Mouse (Mus musculus): ENCODE results near the gene Nup54.

Gene Nup54

DNA sequence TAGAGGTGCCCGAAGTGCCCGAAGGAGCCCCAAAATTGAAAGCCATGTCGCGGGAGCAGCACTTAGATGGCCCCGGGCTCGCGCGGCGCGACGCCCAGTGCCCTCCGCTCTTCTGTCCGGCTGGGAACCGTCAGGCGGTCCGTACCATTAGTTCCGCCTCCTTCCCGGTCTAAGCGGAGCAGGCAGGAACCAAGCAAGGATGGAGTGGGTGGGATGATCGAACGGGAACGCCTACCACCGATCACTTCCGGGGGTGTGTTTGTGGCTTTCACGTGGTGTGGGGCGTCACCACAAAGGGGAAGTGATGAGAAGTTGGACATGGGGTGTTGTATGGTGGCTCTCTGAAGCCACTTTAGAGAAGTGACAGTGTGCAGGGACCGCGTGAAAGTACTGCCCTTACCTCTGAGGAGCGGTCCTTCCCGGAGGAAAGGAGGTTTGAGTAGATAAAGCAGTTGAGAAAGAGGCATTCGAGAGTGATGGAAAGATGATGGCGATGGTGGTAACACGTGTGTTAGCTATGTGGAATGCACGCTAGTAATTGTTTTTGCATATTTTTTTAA, at the start of gene Nup54:
TSS of gene Nup54 (minus strand) at position 195 of the 560 bp plus-strand sequence.
- DNase-seq: peak; percentile 97

DNA sequence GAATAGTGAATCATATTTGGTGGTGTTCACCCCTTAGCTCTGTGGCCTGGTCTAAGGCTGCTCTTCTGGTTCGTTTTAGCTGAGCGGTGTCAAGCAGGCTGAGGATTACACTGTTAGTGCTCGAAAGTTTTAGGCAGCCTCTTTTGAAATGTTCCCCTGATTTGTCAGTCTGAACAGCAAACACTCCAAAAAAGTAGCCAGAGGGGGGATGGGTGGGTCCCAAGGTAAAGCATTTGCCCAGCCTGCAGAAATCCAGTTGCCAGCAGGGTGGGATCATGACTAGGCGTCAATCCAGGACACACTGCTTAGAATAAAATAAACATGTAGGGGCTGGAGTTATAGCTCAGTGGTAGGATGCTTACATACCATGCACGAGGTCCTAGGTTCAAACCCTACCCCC, 37.8 kb upstream of the Nup54 start:
- no peak for DNase-seq

DNA sequence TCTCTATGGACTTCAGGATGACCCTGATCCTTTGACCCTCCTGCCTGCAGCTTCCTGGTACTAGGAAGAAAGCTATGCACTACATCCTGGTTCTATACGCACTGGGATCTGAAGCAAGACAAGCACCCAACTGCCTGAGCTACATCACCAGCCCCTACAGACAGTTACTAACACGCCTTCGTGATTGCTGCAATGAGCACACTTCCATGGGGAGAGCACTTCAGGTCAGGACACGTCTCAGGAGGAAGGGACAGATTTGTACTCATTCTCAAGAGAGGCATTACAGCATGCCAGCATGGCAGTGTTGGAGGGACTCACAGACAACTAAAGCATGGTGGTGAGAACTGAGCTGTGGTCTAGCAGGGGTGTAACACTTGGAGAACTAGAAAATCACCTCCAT, 36.5 kb upstream of the Nup54 start:
- DNase-seq: no peak

DNA sequence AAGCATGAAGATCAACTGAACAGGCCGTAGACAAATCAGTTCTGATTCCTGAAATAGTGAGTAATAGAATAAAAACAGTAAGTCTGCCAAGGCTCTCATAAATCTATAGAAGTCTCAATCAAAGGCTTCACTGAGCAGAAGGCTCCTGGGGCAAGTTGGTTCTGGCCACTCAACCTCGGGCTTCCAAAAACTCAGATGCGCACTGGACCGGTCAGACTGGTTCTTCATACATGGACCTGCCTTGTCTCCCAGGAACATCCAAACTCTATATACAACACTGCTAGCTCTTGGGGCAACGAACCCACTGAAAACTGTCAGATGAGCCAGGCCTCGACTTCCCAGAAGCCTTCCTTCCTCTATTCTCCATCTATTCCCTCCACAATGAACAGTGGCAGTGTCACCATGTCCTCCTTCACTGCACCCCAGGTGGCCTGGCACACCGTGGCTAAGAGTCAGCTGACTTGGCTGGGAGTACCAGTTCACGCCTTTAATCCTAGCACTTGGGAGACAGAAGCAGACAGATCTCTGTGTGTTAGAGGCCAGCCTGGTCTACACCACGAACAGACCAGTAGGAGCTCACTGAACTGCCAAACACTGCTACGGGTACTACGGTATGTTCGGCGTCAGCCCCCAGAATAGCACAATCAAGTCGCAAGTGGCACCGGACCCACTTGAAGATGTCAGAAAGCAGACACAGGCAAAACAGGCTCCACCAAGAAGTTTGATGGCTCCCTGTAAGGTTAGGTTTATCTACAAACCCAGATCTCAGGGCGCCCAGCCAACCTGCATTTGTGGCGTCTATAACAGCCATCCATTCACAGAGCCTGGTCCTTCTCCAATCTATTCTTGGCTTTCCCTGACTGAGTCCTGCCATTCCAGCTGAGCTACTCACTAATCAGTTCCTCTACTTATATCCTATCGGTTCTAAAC, 34.4 kb upstream of the Nup54 start:
- peak; percentile 45 for DNase-seq

DNA sequence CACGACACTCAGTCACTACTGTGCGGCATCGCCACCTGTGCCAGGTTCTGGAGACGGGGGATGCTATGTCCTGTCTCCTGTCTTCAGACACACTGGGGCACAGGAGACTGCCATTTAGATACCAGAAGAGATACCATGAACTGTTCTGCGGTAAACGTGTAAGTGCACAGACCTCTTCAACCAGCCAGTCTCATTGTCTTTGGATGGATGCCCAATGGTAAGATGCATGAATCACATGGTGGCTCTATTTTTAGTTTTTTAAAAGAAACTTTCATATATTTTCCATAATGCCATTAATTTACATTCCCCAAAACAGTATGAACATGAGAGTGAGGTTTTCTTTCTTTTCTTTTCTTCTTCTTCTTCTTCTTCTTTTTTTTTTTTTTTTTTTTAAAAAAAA, 33.2 kb upstream of the Nup54 start:
- DNase-seq: no peak

DNA sequence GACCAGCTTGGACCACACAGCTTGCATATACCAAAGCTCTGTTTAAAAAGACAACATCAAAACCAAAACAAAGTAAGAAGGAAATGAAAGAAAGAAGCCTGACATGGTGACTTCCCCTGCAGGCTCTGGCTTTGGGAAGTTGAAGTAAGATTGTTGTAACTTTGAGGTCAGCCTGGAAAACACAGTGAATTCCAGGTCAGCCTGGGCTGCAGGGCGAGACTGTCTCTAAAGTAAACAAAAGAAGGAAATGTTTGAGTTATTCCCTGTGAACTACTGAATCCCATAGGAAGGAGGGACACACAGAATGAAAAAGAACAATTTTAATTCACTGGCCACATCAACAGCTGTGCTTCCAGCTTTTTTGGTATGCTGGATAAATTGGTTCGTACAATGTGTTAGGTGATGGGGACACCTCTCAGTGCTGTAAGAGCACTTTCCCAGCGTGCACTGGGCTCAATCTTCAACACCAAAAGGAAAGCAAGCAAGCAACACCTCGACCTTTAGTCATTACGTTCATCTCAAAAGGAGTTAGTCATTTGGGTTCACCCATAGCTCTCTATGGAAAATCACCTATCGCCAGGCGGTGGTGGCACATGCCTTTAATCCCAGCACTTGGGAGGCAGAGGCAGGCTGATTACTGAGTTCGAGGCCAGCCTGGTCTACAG, 32.2 kb upstream of the Nup54 start:
- DNase-seq: no peak

DNA sequence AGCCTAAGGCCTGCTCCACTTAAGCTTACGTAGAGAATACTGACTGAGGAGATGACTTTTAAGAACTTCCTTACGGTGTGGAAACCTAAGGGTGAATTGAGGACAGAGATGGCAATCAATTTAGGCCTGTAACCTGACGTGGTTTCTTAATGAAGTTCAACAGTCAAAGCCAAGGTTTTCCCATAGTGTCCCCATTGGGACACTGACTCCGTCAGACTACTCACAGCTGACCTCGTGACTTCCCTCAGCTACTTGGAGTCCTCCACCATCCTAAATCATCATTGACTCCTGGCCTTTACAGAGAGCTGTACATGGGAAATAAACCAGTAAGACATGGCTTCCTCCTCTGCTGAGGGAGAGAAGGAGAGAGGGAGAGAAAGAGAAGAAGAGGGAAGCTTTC, 30.5 kb upstream of the Nup54 start:
- DNase-seq: no peak

DNA sequence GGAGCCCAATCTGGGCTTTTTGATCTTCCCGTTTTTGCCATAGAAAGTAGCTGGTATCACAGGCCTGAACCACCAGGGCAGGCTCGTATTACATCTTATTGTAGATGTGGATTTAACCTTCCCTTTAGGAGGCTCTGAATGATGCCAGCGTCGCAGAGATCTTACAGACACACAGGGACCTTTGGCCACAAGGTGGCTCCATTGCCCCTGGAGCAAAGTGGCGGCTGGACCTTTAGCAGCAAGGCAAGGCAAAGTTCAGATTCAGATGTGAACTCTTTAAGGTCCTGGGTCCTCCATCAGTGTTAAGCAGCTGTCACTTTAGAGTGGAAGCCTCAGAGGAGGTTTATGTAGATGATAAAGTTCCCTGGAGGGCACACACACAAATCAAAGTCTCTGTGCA, 26.3 kb upstream of the Nup54 start:
- peak; percentile 28 for DNase-seq

DNA sequence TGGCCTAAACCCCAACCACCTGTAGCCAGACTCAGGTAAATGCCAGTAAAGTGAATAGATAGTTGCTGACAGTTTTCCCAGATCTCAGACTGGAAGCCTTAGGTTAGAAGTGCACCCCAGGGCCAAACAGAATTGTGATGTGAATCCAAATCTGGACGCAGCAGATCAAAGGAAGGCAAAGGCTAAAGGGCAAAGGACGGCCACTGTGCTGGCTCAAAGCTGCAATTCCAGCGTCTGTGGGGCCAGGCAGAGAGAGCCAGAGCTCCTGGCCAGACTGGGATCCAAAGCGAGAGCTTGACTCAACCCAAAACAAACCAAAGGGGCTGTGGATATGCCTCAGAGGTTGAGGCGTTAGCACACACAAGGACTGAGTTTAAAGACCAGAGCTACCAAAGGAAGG, 23.7 kb upstream of the Nup54 start:
- DNase-seq: no peak

DNA sequence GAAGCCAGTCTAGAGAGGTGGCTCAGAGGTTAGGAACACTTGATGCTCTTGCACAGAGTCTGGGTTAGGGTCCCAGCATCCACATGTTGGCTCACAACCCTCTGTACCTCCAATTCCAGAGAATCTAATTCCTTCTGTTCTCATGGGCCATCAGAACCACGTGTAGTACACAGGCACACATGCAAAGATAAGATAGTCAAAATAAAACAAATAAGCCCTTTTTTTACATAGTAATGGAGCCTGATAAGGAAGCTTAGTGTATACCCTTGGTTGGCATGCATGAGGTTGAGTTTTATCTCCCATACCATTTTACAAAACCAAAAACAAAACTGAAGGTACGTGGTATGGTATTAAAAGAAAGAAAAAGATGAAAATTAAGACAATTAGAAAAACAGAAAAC, 22.4 kb upstream of the Nup54 start:
- no peak for DNase-seq

DNA sequence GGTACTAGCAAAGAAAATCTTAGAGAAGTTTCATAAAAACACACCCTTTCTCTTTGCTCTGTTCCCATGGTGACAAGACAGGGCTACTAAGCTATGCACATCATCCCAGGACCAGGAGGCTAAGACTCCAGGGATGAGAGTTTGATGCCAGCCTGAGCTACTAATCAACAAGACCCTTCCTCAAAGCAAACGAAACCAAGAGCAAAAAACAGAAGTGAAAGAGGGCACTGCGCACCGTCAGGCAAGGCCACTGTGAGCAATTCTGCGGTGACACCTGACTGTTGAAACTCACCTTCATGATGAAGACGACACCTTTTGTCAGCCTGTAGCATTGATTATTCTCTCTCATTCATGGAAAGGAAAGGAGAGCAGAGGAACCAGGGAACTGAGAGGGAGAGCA, 17.9 kb upstream of the Nup54 start:
- DNase-seq: no peak

DNA sequence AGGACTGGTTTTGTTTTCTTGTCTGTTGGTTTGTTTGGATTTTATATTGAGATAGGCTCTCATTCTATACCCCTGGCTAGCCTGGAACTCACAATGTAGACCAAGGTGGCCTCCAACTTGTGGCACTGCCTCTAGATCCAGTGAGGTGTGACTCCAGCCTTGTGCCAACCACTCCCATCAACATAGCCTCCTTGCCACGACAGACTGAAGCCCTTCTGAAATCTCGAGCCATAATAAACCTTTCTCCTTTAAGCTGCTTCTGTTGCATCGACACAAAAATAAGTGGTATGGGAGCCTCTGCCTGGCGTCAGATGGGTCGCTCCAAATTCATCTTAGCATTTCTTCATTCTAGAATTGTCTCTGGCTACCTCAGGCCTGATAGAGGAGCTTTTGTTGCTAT, 11.7 kb upstream of the Nup54 start:
- no peak for DNase-seq

DNA sequence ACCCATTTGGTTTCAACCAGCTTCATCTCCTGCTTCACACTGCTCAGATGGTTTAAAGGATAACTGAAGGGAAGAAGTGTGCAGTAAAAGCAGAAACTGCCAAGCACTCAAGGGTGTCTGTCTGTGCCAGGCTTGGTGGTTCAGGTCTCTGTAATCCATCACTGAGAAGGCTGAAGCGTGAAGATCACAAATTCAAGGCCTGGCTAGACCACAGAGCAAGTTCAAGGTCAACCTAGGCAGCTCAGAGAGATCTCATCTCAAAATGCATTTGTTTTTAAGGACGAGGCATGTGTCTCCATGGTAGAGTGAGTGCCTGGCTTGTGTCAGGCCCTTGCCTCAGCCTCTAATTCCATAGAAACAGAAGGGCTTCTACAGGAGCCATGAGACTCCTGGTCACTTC, 10.0 kb upstream of the Nup54 start:
- no peak for DNase-seq

DNA sequence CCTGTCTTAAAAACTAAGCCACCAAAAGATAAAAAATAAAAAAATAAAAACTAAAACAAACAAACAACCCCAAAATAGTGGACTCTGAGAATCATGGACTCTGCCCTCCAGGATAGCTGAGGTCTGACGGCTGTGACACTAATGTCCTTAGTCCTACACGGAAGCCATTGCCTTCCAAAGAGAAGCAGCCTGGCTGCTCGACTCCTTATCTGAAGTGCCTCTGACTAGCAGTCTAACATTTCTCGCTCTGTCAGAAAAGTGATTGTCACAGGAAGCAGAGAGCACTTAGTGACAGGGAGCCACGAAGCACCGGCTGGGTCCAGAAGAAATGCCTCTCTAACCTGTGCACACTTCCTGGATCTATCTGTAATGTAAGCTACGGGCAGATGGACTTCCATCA, 7.9 kb upstream of the Nup54 start:
- no peak for DNase-seq

DNA sequence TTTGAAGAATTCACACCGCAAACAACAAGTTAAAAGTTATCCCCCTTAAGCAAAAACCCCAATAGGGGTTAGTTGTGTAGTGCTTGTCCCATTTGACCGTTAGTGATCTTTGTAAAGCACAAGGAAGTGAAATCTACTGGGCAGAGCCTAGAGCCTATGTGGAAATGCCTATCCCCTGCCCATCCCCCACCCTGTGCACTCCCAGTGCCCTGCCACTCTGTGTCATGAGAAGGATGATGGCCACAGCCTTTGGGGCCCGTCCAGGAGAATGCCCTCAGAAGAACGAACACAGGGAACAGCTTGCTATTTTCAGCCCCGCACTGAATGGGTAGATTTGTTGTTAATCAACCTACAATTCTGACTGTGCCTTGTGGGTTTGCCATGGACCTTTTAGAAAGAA, 6.5 kb upstream of the Nup54 start:
- DNase-seq: no peak

DNA sequence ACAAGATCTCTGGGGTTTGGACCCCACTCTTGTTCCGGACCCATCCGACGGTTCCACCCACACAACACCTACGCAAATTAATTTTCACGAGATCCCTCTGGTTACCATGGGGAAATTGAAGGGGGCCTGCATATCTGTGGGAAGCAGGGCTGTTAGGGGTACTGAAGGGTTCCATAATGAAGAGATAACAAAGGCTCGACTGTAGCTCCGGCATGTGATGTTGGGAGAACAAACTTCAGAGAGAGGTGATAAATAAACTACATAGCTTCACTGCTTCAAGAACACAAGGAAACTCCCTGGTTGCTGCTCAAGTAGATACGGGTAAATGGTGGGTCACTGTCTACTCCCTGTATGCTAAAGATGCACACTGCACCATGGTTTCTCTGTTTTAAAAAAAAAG, 3.5 kb upstream of the Nup54 start:
- no peak for DNase-seq

DNA sequence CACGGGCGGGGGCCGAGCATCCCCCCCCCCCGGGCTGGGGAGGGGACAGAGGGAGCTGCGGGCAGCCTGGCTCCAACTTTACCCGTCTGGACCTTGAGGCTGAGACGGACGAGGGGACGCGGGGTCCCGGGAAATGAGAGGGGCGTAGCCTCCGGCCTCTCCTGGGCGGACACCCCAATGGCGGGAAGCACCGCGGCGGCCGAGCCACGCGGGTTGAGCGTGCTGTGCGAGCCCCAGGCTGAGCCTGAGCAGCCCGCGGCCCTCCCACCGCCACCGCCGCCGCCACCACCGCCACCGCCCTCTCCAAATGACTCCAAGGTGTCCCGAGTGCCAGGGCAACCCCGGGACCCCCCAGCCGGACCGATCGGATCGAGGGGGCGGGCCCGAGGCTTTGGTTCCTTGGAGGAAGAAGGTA, 441 bp downstream of the Nup54 start:
- no peak for DNase-seq

DNA sequence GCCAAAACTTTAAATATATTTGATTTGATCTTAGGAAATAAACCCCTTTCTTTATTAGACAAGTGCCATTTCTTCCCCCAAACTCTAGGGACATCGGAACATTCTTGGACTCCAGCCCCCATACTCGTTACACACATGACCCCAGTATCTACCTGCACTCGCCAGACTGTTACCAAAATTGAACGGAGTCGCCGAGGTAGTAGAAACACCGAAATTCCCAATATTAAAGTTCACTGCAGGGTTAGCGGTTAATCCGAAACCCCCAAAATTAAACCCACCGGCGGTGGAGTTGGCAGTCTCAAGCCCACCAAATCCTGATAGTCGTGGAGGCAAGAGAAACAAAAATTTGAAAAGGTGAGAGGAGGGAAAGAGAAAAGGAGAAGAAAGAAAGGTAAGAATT, 949 bp downstream of the Nup54 start:
- DNase-seq: peak; percentile 20

DNA sequence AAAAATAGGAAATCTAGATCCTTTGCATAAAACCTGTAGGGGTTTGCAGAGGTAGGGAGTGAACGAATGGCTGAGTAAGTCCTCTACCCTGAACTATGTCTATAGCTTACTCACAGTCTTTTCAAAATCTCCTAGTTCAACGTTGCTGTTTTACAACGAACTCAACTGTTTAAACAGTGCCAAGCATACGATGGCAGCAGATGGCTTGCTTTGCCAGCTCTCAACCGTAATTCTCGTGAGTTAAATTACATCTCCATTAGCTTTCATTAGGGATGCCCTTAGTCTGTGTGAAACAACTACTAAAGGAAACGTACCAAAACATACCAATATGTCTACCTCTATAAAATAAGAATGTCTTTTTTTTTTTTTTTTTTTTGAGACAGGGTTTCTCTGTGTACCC, 3.4 kb downstream of the Nup54 start:
- DNase-seq: no peak

DNA sequence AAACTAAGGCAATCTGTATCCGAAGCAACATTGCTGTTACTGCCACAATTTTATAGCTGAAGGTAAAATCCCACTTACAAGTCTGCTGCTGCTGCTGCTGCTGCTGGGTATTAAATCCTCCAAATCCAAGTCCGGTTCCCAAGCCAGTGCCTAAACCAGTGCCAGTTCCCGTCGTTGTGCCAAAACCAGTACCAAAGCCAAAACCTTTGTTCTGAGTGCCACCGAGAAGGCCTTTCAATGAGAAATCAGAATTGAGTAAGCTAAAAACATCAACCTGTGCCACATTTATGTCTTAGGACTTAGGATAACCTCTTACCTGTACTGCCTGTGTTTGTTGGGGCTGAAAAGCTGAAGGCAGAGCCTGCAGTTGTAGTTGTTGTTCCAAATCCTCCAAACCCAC, 4.3 kb downstream of the Nup54 start:
- DNase-seq: no peak

DNA sequence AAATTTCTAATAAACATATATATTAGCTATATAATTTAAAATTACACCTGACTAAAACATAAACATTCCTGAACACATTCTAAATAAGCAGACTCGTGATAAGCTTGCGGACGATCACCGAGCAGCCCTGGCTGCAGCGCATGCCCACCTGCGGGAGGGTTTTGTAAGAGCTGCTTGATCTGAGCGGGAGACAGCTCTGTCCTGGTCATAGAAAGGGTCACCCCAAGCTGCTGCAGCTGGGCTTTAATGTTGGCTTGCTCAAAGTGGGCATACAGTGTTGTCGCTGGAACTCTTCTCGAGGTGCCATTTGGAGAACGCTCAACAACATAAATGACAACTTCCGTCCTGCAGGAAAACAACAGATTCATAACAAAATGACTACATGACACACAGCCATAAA, 10.9 kb downstream of the Nup54 start:
- no peak for DNase-seq

DNA sequence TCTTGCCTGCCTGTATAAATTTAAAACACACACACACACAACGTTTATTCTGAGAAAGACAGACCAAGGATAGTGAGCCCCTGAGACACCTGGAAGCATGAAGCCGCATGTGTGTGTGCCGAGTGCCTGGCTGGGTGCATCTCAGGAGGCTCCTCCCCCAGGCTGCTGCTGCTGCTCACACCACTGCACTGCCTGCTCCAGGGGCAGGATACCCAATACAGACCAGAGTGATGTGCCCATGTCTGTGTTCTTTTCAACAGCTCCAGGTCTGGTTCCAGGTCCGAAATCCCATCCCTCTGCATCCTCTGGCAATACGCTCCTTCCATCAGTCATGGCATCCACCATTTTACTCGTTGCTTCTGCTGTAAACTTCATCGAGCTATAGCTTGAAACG, 21.0 kb downstream of the Nup54 start:
- DNase-seq: no peak

DNA sequence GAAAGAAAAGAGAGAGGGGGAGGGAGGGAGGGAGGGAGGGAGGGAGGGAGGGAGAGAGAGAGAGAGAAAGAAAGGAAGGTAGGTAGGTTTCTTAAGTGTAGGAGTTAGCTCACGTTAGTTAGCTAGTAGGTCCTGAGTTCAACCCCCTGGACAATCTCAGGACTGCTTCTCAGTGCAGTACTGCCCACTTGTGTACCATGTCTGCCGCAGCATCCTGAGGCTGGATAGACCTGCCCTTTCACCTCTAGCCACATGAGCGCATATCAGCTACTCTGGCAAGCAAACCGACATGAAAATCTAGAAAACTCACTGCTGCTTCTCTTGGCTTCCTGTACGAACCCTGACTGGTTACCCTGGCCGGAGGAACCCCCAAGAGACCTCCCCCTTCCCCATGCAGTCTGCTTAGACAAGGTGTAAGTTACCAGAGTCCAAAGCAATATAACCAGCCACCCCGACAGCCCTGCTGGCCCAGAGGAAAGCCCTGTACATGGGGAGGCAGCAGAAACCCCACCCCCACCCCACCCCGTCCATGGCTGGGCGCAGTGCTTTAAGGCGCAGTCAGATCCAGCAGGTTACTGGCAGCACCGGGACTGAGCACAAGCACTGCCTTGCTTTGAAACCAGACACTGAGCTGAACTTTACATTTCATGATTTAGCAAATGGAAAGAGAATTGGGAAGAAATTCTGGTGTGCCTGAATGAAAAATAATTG, 21.6 kb downstream of the Nup54 start:
- DNase-seq: no peak

All from cerebellum, adult 11-12 months (tissue).